Mouse (Mus musculus): ENCODE results near the gene Rs1.
"Not testable (repeated sequence)": the region's sequence is repeated elsewhere in the genome, so short reads cannot be mapped to it uniquely, and the experiment has no call there.

DNA sequence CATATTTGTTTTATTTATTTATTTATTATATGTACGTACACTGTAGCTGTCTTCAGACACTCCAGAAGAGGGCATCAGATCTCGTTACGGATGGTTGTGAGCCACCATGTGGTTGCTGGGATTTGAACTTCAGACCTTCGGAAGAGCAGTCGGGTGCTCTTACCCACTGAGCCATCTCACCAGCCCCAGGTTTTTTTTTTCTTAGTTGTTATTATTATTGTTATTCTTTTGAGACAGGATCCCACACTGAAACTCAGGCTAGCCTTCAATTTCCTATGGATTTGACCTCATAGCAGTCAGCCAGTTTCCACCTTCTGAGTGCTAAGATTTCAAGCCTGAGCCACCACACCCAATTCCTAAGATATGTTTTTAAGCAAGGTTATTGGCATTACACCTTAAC, 1.8 kb downstream of the Rs1 start:
- not testable (repeated sequence) for TF ChIP-seq CTCF, EP300 (IDR thresholded peaks at IDR 0.05; ENCODE audit: low read depth)
